Mouse (Mus musculus) embryonic facial prominence, embryonic 11.5 days (tissue): ENCODE data around the gene Nek2. TPM values are rescaled to one million over a fixed set of nuclear protein-coding genes. Genes with fewer than 3 reads are reported as not detected.

ENCODE experiments used
- polyA plus RNA-seq: library from polyadenylated mRNA; unstranded; fragments of >200 nt; fragmentation: Nextera tagmentation; extraction: Ambion mirVana; gene quantifications from 2 replicates; pipeline ENCODE4 v1.2.1, GENCODE M21; 2014

Gene Nek2
- polyA plus RNA-seq, 1 experiment from 2014 or later, result 44.5 TPM

Other genes starting within 250 kb of the Nek2 start
- gene Dtl, start 245.9 kb upstream of the Nek2 start, polyA plus RNA-seq, result 77.1 and 81.8 TPM in 2 replicates
- gene Ints7, start 245.8 kb upstream of the Nek2 start, polyA plus RNA-seq, result 53.4 and 54.6 TPM in 2 replicates
- gene Lpgat1, start 103.6 kb upstream of the Nek2 start, polyA plus RNA-seq, result 34.1 and 34.9 TPM in 2 replicates
- gene Slc30a1, start 85.3 kb downstream of the Nek2 start, polyA plus RNA-seq, result 1.9 and 2.2 TPM in 2 replicates
- gene Rd3, start 155.9 kb downstream of the Nek2 start, polyA plus RNA-seq, result 2.5 and 4.2 TPM in 2 replicates